Mouse (Mus musculus): ENCODE results near the gene Sema6d.

DNA sequence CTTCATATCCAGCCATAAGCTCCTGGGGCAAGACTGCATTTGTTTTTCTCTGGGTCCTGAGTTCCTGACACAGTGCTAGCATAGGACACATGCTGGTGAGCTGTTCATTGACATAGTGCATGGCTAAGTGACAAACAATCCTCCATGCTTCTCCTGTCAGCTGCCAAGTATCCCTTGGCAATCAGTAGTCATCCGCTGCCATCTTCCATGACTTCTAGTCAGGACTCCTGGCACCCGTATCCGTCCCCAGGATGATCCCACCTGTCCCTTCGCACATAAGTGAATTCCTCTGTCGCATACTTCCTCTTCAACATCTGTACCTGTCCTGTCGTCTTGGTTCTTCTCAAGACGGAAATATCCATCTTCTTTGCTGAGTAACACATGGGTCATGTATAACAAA lies 468.3 kb downstream of the Sema6d start:
- no peak for TF ChIP-seq POLR2A (IDR thresholded peaks at IDR 0.05; ENCODE audit: insufficient read depth, low read depth, low read length)
- no peak for TF ChIP-seq CTCF (IDR thresholded peaks at IDR 0.05; ENCODE audit: insufficient read depth, low read depth, low read length)

Data from olfactory bulb, adult 2 months (tissue).